Mouse (Mus musculus) lung, postnatal 0 days (tissue): ENCODE data around the gene Lgi2.

Source experiments
- CTCF ChIP-seq: IDR thresholded peaks from 2 replicates; pipeline ENCODE4 v1.5.1; 2016; ENCODE audit warnings: antibody characterized with exemption, mild to moderate bottlenecking
- EP300 ChIP-seq: IDR thresholded peaks from 2 replicates; pipeline ENCODE4 v1.6.1; 2016; ENCODE audit warnings: antibody characterized with exemption, mild to moderate bottlenecking, control low read depth

DNA sequence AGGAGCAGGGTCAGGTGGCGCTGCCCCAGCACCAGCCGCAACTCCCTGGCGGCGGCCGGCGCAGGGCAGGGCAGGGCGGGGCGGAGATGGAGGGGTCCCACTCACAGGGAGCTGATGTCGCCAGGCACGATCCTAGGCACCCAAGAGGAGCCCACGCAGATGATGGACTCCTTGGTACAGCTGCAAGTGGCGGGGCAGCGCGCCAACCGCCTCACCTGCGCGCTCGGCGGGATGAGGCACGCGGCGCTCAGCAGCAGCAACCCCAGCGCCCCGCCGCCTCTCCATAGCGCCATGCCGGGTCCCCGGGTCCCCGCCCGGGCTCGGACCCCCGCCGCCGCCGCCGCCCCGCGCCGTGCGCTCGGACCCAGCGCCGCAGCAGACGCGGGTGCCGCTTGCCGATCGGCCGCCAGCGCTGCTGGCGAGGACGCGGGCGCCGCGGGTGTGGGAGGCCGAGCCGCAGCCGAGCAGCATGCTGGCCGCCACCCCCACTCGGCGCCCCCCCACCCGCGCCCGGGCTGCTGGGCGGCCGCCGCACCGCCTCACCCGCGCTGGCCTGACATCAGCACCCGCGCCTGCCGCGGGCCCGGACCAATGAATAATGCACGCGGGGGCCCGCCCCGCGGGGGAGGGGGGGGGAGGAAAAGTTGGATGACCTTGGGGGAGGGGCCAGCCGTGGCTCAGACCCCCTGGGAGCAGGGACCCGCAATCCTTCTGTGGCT lies at the start of gene Lgi2:
- TF ChIP-seq EP300 (no peak), CTCF (no peak)
